Mouse (Mus musculus): ENCODE measurements around the gene Uap1l1. TPM values are rescaled to one million over a fixed set of nuclear protein-coding genes. Genes with fewer than 3 reads are reported as not detected.

The Uap1l1 gene
- polyA plus RNA-seq, 1 experiment from 2014 or later, result 20.5 TPM

DNA sequence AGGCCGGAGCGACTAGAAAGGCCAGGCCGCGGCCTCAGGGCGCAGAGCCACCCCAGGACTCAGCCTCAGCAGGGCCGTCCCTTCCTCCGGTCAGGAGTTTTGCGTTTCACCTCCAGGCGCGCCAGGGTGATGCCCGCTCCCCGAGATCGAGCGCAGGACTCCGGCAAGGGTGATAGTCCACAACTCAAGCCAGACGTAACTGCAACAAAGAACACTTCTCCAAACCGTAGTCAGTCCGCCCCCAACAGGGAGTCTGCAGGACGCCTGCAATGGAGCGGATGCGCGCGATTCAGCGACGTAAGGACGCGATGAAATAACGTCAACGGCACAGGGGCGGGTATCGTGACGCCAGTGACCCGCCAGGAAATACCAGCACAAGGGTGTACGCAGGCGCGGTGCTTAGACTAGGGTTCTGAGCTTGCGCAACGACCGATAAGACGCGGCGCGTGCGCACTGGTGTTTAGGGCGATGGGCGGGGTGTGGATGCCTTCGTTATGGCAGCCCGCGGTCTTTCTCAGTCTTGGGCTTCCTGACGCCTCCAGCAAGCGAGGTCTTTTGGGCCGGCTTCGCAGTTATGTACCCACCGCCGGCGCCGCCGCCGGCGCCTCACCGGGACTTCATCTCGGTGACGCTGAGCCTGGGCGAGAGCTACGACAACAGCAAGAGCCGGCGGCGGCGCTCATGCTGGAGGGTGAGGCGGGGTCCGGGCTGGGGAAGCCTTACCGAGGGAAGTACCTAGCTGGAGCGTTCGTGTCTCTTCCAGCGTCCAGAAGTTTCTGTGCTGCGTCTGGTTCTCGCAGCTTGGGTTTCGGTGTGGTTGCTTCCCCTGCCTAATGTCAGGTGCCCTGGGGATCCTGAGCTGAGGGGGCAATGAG lies 33.0 kb downstream of the Uap1l1 start, which contains the start of gene Man1b1:
Gene Man1b1 (plus strand): TSS at position 53 of the 875 bp plus-strand sequence.
- Histone ChIP-seq H3K4me3 (peak within 1 kb of the TSS; percentile 80), H3K9me3 (no peaks in the 10 kb centered on the region), H3K4me2 (peak within 1 kb of the TSS; percentile 87), H3K4me1 (peaks cover 17% of the 10 kb centered on the region), H3K36me3 (peaks cover 34% of the 10 kb centered on the region), H3K27ac (peak within 1 kb of the TSS; percentile 80), H3K9ac (peak within 1 kb of the TSS; percentile 88), H3K27me3 (no peaks in the 10 kb centered on the region)
- peak; percentile 99 for ATAC-seq (ENCODE audit: borderline replicate concordance, extremely low read depth, low FRiP score, low TSS enrichment)
- WGBS, result under 1% methylated on average over 78 of the region's 78 CpGs

DNA sequence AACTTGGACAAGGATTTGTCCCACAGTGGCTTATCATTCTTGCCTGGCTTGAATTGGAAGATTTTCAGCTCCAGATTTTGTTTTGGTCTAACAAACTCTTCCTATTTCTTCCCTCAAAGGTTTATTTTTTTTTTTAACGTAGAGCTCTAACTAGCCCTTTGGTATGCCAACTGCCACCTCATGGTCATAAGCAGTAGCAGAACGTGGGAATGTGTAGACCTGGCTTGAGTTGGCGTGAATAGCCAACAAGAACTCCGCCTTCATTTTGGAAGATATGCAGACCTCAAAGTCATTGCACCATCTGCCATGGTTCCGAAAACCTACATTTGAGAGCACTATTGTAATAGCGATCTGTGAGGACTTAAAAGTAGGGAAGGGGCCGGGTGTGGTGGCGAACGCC lies 34.0 kb downstream of the Uap1l1 start:
- Histone ChIP-seq H3K9me3 (no peaks in the 10 kb centered on the region), H3K4me2 (peak overlapping the region; percentile 54), H3K4me1 (peaks cover 17% of the 10 kb centered on the region), H3K36me3 (peaks cover 23% of the 10 kb centered on the region), H3K4me3 (peak overlapping the region; percentile 80), H3K9ac (peak overlapping the region; percentile 88), H3K27me3 (no peaks in the 10 kb centered on the region), H3K27ac (no peak overlapping the region)
- WGBS, result 47% methylated on average over 9 of the region's 9 CpGs
- no peak for ATAC-seq (ENCODE audit: borderline replicate concordance, extremely low read depth, low FRiP score, low TSS enrichment)

DNA sequence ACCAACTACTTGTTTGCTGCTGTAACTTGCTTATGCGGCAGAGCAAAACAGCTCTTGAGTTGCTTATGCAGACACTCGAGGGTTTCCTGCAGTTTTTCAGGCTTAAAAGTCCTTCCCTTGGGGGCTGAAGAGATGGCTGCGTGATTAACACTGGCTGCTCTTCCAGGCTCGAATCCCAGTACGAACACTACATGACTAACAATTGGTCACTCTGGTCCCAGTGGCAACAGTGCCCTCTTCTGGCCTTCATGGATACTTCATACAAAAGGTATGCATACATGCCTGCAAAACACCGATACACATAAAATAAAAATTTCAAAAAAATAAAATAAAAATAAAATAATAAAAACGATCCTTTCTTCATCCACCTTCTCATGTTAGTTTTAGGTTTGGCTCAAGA lies 37.0 kb downstream of the Uap1l1 start:
- Histone ChIP-seq H3K4me3 (no peak overlapping the region), H3K27ac (no peak overlapping the region), H3K27me3 (no peaks in the 10 kb centered on the region), H3K36me3 (no peaks in the 10 kb centered on the region), H3K9me3 (no peaks in the 10 kb centered on the region), H3K9ac (no peak overlapping the region), H3K4me1 (peaks cover 11% of the 10 kb centered on the region), H3K4me2 (no peak overlapping the region)
- WGBS, result 39% methylated on average over 7 of the region's 7 CpGs
- no peak for ATAC-seq (ENCODE audit: borderline replicate concordance, extremely low read depth, low FRiP score, low TSS enrichment)

DNA sequence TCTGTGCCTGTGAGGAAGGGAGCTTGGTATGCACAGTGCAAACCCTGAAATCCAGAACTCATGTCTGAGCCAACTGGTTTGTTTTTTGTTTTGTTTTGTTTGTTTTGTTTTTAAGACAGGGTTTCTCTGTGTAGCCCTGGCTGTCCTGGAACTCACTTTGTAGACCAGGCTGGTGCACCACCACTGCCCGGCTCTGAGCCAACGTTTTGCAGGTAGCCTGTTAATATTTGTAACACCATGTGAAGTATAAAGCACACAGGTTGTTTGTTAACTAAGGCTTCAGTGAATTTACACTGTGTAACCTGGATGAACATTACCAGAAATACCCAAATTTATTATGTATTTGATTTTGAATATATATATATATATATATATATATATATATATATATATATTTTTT lies 39.4 kb downstream of the Uap1l1 start:
- H3K9me3 ChIP-seq, result no peaks in the 10 kb centered on the region
- H3K27ac ChIP-seq, result no peak overlapping the region
- 62% methylated on average over 2 of the region's 2 CpGs for WGBS
- H3K36me3 ChIP-seq, result no peaks in the 10 kb centered on the region
- H3K4me3 ChIP-seq, result no peak overlapping the region
- H3K4me2 ChIP-seq, result no peak overlapping the region
- no peak for ATAC-seq (ENCODE audit: borderline replicate concordance, extremely low read depth, low FRiP score, low TSS enrichment)
- H3K9ac ChIP-seq, result no peak overlapping the region
- no peaks in the 10 kb centered on the region for H3K4me1 ChIP-seq
- H3K27me3 ChIP-seq, result no peaks in the 10 kb centered on the region

DNA sequence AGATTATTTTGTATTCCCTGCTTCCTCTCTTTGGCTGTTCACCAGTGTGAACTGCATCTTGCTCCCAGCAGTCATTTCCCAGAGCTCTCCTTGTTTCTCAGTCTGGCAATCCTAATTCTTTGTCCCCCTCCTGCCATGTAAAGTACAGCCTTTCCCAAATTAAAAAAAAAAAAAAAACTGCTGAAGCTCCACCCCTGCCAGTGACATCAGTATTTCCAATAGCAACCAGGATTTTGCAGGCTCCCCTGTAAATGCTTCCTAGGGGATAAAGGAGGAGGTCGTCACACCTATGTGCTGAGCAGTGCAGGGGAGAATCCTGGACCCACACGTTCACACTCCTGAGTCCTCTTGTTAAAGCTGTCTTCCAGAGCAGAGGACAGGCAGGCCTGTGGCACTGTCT lies 45.4 kb downstream of the Uap1l1 start:
- Histone ChIP-seq H3K9me3 (no peaks in the 10 kb centered on the region), H3K27ac (no peak overlapping the region), H3K4me1 (peaks cover 9% of the 10 kb centered on the region), H3K4me3 (no peak overlapping the region), H3K4me2 (no peak overlapping the region), H3K9ac (no peak overlapping the region), H3K27me3 (peaks cover 49% of the 10 kb centered on the region), H3K36me3 (no peaks in the 10 kb centered on the region)
- WGBS, result 31% methylated on average over 2 of the region's 2 CpGs
- no peak for ATAC-seq (ENCODE audit: borderline replicate concordance, extremely low read depth, low FRiP score, low TSS enrichment)

DNA sequence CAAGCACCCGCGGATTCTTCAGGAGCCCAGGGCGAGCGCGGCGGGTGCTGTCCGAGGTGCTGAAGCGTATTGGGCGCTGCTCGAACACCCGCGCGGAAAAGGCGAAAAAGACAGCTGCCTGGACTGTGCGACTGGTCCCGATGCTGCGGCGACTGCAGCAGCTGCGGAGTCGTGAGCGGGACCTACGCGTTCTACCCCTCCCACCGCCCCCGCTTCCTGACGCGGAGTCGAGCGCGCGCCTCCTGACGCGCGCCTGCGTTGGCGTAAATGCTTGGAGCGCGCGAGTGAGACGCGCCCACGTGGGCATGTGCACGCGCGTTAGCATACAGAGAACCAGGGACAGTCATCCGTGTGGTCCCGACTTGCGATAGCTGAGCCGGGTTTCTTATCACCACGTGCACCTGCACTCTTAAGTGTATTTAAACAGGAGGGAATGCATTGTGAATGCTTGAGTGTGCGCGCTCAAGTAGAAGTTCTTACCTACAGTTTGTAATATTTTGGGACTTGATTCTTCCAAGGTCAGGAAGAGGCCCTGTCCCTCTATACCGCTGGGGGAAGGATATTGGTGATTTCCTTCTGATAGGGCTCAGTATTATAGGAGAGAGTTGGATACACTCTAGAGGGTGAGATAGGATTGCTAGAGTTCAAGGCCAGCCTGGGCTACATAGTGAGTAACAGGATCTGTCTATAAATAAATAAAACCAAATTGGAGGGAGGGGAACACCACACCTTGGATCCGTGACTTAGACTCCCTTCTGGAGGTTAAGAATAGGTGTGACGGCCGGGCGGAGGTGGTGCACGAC lies 46.3 kb downstream of the Uap1l1 start, which contains the start of gene Grin1:
Gene Grin1 (minus strand): TSS at position 217 of the 803 bp plus-strand sequence.
- Histone ChIP-seq H3K9ac (no peak within 1 kb of the TSS), H3K4me3 (peak within 1 kb of the TSS; percentile 26), H3K9me3 (no peaks in the 10 kb centered on the region), H3K4me1 (peaks cover 9% of the 10 kb centered on the region), H3K27ac (no peak within 1 kb of the TSS), H3K4me2 (peak within 1 kb of the TSS; percentile 54), H3K27me3 (peaks cover 55% of the 10 kb centered on the region), H3K36me3 (no peaks in the 10 kb centered on the region)
- ATAC-seq (ENCODE audit: borderline replicate concordance, extremely low read depth, low FRiP score, low TSS enrichment), result peak; percentile 27; the same call in 1 of the 2 replicates
- 9% methylated on average over 58 of the region's 58 CpGs for WGBS

DNA sequence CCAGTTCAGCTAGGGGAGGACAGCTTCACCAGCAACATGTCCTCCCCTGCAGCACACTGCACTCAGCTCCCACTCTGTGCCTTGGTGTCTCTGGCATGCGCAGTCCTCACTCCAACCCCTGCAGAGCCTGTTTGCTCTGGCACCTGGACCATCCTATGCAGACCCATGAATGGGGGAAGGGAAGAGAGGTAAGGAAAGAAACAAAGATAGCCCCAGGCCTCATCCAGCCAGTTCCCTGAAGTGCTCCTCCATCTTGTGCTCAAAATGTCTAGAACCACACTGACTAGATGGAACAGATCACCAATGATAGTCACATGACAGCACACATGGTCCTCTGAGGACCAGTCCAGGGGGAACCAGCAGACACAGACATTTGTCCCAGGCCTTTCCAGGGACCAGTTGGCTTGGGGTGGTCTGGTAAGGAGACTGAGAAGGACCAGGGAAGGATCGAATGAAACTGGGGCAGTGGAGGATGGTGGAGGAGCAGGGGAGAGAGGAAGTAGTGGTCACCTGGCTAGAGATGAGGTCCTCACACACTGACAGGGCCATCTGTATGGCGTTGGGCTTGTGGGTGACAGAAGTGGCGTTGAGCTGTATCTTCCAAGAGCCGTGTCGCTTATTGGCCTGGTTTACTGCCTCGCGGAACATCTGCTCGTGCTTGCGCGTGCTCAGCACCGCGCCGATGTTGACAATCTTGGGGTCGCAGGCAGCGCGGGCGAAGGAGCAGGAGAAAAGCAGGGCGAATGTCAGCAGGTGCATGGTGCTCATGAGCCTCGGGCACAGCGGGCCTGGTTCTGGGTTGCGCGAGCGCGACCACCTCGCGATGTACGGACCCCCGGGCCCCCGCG lies 47.1 kb downstream of the Uap1l1 start:
- Histone ChIP-seq H3K9ac (no peak overlapping the region), H3K27ac (no peak overlapping the region), H3K4me1 (peaks cover 9% of the 10 kb centered on the region), H3K27me3 (peaks cover 63% of the 10 kb centered on the region), H3K9me3 (no peaks in the 10 kb centered on the region), H3K36me3 (no peaks in the 10 kb centered on the region), H3K4me2 (peak overlapping the region; percentile 54), H3K4me3 (peak overlapping the region; percentile 26)
- 4% methylated on average over 31 of the region's 31 CpGs for WGBS
- ATAC-seq (ENCODE audit: borderline replicate concordance, extremely low read depth, low FRiP score, low TSS enrichment), result no peak; the same call in 1 of the 2 replicates

DNA sequence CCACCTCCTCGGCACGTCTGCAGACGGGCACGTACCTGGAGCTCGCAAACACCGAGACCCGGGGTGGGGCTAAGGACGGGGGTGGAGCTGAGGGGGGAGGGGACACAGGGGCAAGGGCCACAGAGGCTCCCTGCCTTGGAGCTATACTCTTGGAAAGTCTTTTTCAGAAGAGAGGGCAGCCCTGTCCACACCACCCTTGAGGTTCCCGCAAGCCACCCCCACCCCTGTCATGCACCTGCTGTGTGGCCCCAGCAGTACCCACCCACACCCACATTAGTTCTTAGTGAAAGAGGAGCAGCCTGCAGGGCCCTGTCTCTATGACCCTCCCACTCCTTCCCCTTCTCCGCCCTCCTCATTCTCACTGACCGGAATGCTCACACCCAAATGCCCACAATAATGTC lies 54.0 kb downstream of the Uap1l1 start:
- 2% methylated on average over 11 of the region's 11 CpGs for WGBS
- H3K9ac ChIP-seq, result no peak overlapping the region
- no peak for ATAC-seq (ENCODE audit: borderline replicate concordance, extremely low read depth, low FRiP score, low TSS enrichment)

DNA sequence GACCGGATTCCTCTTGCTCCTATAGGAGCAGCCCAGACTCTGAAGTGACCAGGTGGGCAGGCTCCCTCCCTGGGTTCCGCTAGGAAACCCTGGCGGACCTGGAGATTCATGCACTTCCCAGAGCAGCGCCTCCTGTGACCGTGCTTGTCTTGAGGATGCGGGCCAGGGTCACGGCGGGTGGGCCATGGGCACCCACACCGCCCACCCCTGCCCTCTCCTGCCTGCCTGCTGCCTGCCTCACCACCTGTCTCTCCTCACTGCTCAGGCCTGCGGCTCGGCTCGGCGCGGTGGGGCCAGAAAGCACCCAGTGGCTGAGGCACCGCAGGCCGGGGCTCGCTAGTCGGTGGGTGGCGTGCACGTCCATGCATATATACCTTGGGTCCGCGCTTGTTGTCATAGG lies 54.5 kb downstream of the Uap1l1 start:
- H3K27ac ChIP-seq, result no peak overlapping the region
- H3K4me2 ChIP-seq, result no peak overlapping the region
- no peaks in the 10 kb centered on the region for H3K36me3 ChIP-seq
- 2% methylated on average over 22 of the region's 22 CpGs for WGBS
- no peaks in the 10 kb centered on the region for H3K9me3 ChIP-seq
- no peak overlapping the region for H3K4me3 ChIP-seq
- no peak overlapping the region for H3K9ac ChIP-seq
- peaks cover 92% of the 10 kb centered on the region for H3K27me3 ChIP-seq
- no peaks in the 10 kb centered on the region for H3K4me1 ChIP-seq
- ATAC-seq (ENCODE audit: borderline replicate concordance, extremely low read depth, low FRiP score, low TSS enrichment), result no peak

More for the DNA sequence above, 54.0 kb downstream of the Uap1l1 start:
- no peak overlapping the region for H3K4me3 ChIP-seq
- H3K27ac ChIP-seq, result no peak overlapping the region
- no peaks in the 10 kb centered on the region for H3K4me1 ChIP-seq
- H3K4me2 ChIP-seq, result no peak overlapping the region
- no peaks in the 10 kb centered on the region for H3K36me3 ChIP-seq
- peaks cover 92% of the 10 kb centered on the region for H3K27me3 ChIP-seq
- no peaks in the 10 kb centered on the region for H3K9me3 ChIP-seq

DNA sequence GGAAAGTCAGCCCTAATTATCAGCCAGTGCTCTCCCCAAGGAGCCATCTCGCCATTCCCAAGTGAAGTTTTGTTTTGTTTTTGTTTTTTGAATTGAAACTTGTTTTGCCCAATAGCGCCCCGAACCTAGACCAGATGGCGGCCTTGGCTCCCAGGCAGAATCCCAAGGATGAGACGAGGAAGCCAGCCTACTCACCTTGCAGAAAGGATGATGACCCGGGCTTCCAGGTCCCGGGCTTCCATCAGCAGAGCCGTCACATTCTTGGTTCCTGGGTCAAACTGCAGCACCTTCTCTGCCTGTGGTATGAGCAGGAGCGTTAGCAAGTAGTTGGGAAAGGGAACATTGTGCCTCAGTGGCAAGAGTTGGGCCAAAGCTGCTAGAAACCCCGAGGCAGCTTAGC lies 55.3 kb downstream of the Uap1l1 start:
- WGBS, result 48% methylated on average over 10 of the region's 10 CpGs
- Histone ChIP-seq H3K9me3 (no peaks in the 10 kb centered on the region), H3K36me3 (no peaks in the 10 kb centered on the region), H3K27ac (no peak overlapping the region), H3K4me1 (peaks cover 3% of the 10 kb centered on the region), H3K27me3 (peaks cover 93% of the 10 kb centered on the region), H3K4me3 (no peak overlapping the region), H3K9ac (no peak overlapping the region), H3K4me2 (no peak overlapping the region)
- no peak for ATAC-seq (ENCODE audit: borderline replicate concordance, extremely low read depth, low FRiP score, low TSS enrichment)

All from lung, embryonic 15.5 days (tissue).